In genomic region chr8:71629096-71629697, GRCm38 (mm10) we compare ENCODE assay signal across 8 mouse cellular contexts. TPM values are rescaled to one million over a fixed set of nuclear protein-coding genes. Genes with fewer than 3 reads are reported as not detected.
A peak's percentile ranks its signal among the peaks of the same experiment; 100 is the strongest.
DNase-seq lines count a peak whose midpoint lies in the region; ATAC-seq lines count a peak whose summit lies in the region.

No protein-coding gene starts in this region.

- peak overlapping the region; percentile 60 for H3K9ac ChIP-seq in heart, embryonic 16.5 days (ENCODE audit: low read length)
- peak overlapping the region; percentile 44 for H3K9ac ChIP-seq in liver, embryonic 15.5 days
- peak overlapping the region; percentile 56 for H3K9ac ChIP-seq in neural tube, embryonic 12.5 days

- H3K27me3 ChIP-seq in forebrain, embryonic 10.5 days (ENCODE audit: poor library complexity, severe bottlenecking) = peaks cover 61% of the 10 kb centered on the region
- peaks cover 22% of the 10 kb centered on the region for H3K27me3 ChIP-seq in heart, embryonic 16.5 days (ENCODE audit: control insufficient read depth, insufficient read depth, low read length)
- peaks cover 54% of the 10 kb centered on the region for H3K27me3 ChIP-seq in liver, embryonic 15.5 days
- peaks cover 36% of the 10 kb centered on the region for H3K27me3 ChIP-seq in neural tube, embryonic 12.5 days (replicated peaks)

- peaks cover 23% of the 10 kb centered on the region for H3K36me3 ChIP-seq in forebrain, embryonic 10.5 days (replicated peaks)
- peaks cover 12% of the 10 kb centered on the region for H3K36me3 ChIP-seq in heart, embryonic 16.5 days (ENCODE audit: control insufficient read depth, insufficient read depth)
- H3K36me3 ChIP-seq in liver, embryonic 15.5 days (replicated peaks) = peaks cover 14% of the 10 kb centered on the region
- peaks cover 7% of the 10 kb centered on the region for H3K36me3 ChIP-seq in neural tube, embryonic 12.5 days

- H3K4me2 ChIP-seq in heart, embryonic 16.5 days (ENCODE audit: low read depth, low read length) = peak overlapping the region; percentile 68
- peak overlapping the region; percentile 90 for H3K4me2 ChIP-seq in liver, embryonic 15.5 days
- H3K4me2 ChIP-seq in neural tube, embryonic 12.5 days (replicated peaks) = peak overlapping the region; percentile 88

- peaks cover 49% of the 10 kb centered on the region for H3K4me1 ChIP-seq in forebrain, embryonic 10.5 days
- H3K4me1 ChIP-seq in heart, embryonic 16.5 days (ENCODE audit: control insufficient read depth, insufficient read depth, low read length) = peaks cover 16% of the 10 kb centered on the region
- peaks cover 41% of the 10 kb centered on the region for H3K4me1 ChIP-seq in liver, embryonic 15.5 days (replicated peaks)
- H3K4me1 ChIP-seq in neural tube, embryonic 12.5 days = peaks cover 13% of the 10 kb centered on the region

- peak; percentile 94 for DNase-seq in CD4-positive helper T cell, adult 2 months (ENCODE audit: low read depth, low spot score)
- DNase-seq in c-Kit-positive CD71-negative TER-119-negative erythroid progenitor cells, embryonic 14.5 days (ENCODE audit: low read depth) = peak; percentile 86
- peak; percentile 93 for DNase-seq in forebrain, embryonic 10.5 days (ENCODE audit: extremely low spot score, low spot score)
- DNase-seq in kidney, postnatal 36 days = peak; percentile 93 to 96
- DNase-seq in telencephalon, adult 2 months (ENCODE audit: low read depth, low spot score) = peak; percentile 67

- peak overlapping the region; percentile 65 for H3K4me3 ChIP-seq in forebrain, embryonic 10.5 days
- H3K4me3 ChIP-seq in heart, embryonic 16.5 days (ENCODE audit: low read length) = peak overlapping the region; percentile 49
- H3K4me3 ChIP-seq in liver, embryonic 15.5 days (replicated peaks) = peak overlapping the region; percentile 56
- H3K4me3 ChIP-seq in neural tube, embryonic 12.5 days = peak overlapping the region; percentile 49

- H3K27ac ChIP-seq in forebrain, embryonic 10.5 days = peak overlapping the region; percentile 85
- H3K27ac ChIP-seq in heart, embryonic 16.5 days (ENCODE audit: low read length) = peak overlapping the region; percentile 71
- H3K27ac ChIP-seq in liver, embryonic 15.5 days (replicated peaks) = peak overlapping the region; percentile 7; the same call in 1 of the 2 replicates
- no peak overlapping the region for H3K27ac ChIP-seq in neural tube, embryonic 12.5 days

- ATAC-seq in heart, embryonic 16.5 days (replicated peaks; ENCODE audit: extremely low read depth, insufficient read depth, low FRiP score) = peak; percentile 81
- ATAC-seq in liver, embryonic 15.5 days (ENCODE audit: insufficient read depth) = peak; percentile 69
- ATAC-seq in neural tube, embryonic 12.5 days (ENCODE audit: low FRiP score, low read depth) = peak; percentile 86

- H3K9me3 ChIP-seq in forebrain, embryonic 10.5 days = peaks cover 18% of the 10 kb centered on the region
- H3K9me3 ChIP-seq in heart, embryonic 16.5 days (replicated peaks; ENCODE audit: control insufficient read depth, low read length) = peaks cover 9% of the 10 kb centered on the region
- no peaks in the 10 kb centered on the region for H3K9me3 ChIP-seq in liver, embryonic 15.5 days (replicated peaks)
- H3K9me3 ChIP-seq in neural tube, embryonic 12.5 days = peaks cover 10% of the 10 kb centered on the region

- WGBS in forebrain, embryonic 10.5 days = under 1% methylated on average over 55 of the region's 55 CpGs
- under 1% methylated on average over 55 of the region's 55 CpGs for WGBS in heart, embryonic 16.5 days
- WGBS in liver, embryonic 15.5 days (ENCODE audit: insufficient replicate concordance) = under 1% methylated on average over 55 of the region's 55 CpGs
- WGBS in neural tube, embryonic 12.5 days = under 1% methylated on average over 54 of the region's 55 CpGs

RNA-seq across cellular contexts. Expression of gene Colgalt1, which starts 18.4 kb away (rescaled TPM):
- polyA plus RNA-seq in forebrain, embryonic 10.5 days (2016; fragmentation: Nextera tagmentation; extraction: Ambion mirVana) = 44.2 and 47.4 TPM in 2 replicates
- polyA plus RNA-seq in heart, embryonic 16.5 days (2015; fragmentation: Nextera tagmentation; extraction: Ambion mirVana) = 54.4 and 56.0 TPM in 2 replicates
- polyA plus RNA-seq in liver, embryonic 15.5 days (2015; fragmentation: Nextera tagmentation; extraction: Ambion mirVana) = 23.0 and 25.6 TPM in 2 replicates
- polyA plus RNA-seq in neural tube, embryonic 12.5 days (2016; fragmentation: Nextera tagmentation; extraction: Ambion mirVana) = 60.9 and 67.2 TPM in 2 replicates

RNA-seq across cellular contexts. Expression of gene Fam129c, which starts 31.7 kb away (rescaled TPM):
- polyA plus RNA-seq in forebrain, embryonic 10.5 days (2016; fragmentation: Nextera tagmentation; extraction: Ambion mirVana) = 4.1 and 5.1 TPM in 2 replicates
- polyA plus RNA-seq in heart, embryonic 16.5 days (2015; fragmentation: Nextera tagmentation; extraction: Ambion mirVana) = 3.9 and 4.4 TPM in 2 replicates
- polyA plus RNA-seq in liver, embryonic 15.5 days (2015; fragmentation: Nextera tagmentation; extraction: Ambion mirVana) = 0.99 and 1.4 TPM in 2 replicates
- 4.9 and 6.1 TPM in 2 replicates for polyA plus RNA-seq in neural tube, embryonic 12.5 days (2016; fragmentation: Nextera tagmentation; extraction: Ambion mirVana)

RNA-seq across cellular contexts. Expression of gene Pgls, which starts 37.2 kb away (rescaled TPM):
- polyA plus RNA-seq in forebrain, embryonic 10.5 days (2016; fragmentation: Nextera tagmentation; extraction: Ambion mirVana) = 262 and 266 TPM in 2 replicates
- polyA plus RNA-seq in heart, embryonic 16.5 days (2015; fragmentation: Nextera tagmentation; extraction: Ambion mirVana) = 188 and 205 TPM in 2 replicates
- polyA plus RNA-seq in liver, embryonic 15.5 days (2015; fragmentation: Nextera tagmentation; extraction: Ambion mirVana) = 90.7 and 92.8 TPM in 2 replicates
- polyA plus RNA-seq in neural tube, embryonic 12.5 days (2016; fragmentation: Nextera tagmentation; extraction: Ambion mirVana) = 198 and 217 TPM in 2 replicates

RNA-seq across cellular contexts. Expression of gene Unc13a, which starts 42.4 kb away (rescaled TPM):
- polyA plus RNA-seq in forebrain, embryonic 10.5 days (2016; fragmentation: Nextera tagmentation; extraction: Ambion mirVana) = 2.9 and 3.3 TPM in 2 replicates
- polyA plus RNA-seq in heart, embryonic 16.5 days (2015; fragmentation: Nextera tagmentation; extraction: Ambion mirVana) = 0.47 and 0.72 TPM in 2 replicates
- polyA plus RNA-seq in liver, embryonic 15.5 days (2015; fragmentation: Nextera tagmentation; extraction: Ambion mirVana) = 0.16 and 0.20 TPM in 2 replicates
- polyA plus RNA-seq in neural tube, embryonic 12.5 days (2016; fragmentation: Nextera tagmentation; extraction: Ambion mirVana) = 16.3 and 16.7 TPM in 2 replicates

RNA-seq across cellular contexts. Expression of gene Jak3, which starts 46.9 kb away (rescaled TPM):
- polyA plus RNA-seq in forebrain, embryonic 10.5 days (2016; fragmentation: Nextera tagmentation; extraction: Ambion mirVana) = 2.5 and 3.0 TPM in 2 replicates
- polyA plus RNA-seq in heart, embryonic 16.5 days (2015; fragmentation: Nextera tagmentation; extraction: Ambion mirVana) = 9.9 and 11.3 TPM in 2 replicates
- polyA plus RNA-seq in liver, embryonic 15.5 days (2015; fragmentation: Nextera tagmentation; extraction: Ambion mirVana) = 6.4 and 6.9 TPM in 2 replicates
- polyA plus RNA-seq in neural tube, embryonic 12.5 days (2016; fragmentation: Nextera tagmentation; extraction: Ambion mirVana) = 3.8 and 4.2 TPM in 2 replicates
